Mouse (Mus musculus): ENCODE data around the gene S100z. TPM values are rescaled to one million over a fixed set of nuclear protein-coding genes. Genes with fewer than 3 reads are reported as not detected.

The S100z gene
- total and polyA plus RNA-seq, 3 experiments = not detected

GRCm38 (mm10) chr13:95439569-95439968 lies 39.0 kb downstream of the S100z start:
- TF ChIP-seq SMC3 (IDR thresholded peaks at IDR 0.05; ENCODE audit: low read depth, low read length) (no peak), RCOR1 (IDR thresholded peaks at IDR 0.05; ENCODE audit: low read depth, low read length) (no peak), GABPA (IDR thresholded peaks at IDR 0.05; ENCODE audit: low read depth, low read length) (no peak), ELF1 (IDR thresholded peaks at IDR 0.05; ENCODE audit: low read depth, low read length) (no peak), ZKSCAN1 (IDR thresholded peaks at IDR 0.05; ENCODE audit: low read depth, low read length) (no peak), MEF2A (IDR thresholded peaks at IDR 0.05; ENCODE audit: extremely low read depth, insufficient replicate concordance, low read depth, low read length, poor library complexity, severe bottlenecking) (no peak), MXI1 (IDR thresholded peaks at IDR 0.05; ENCODE audit: low read depth, low read length) (no peak), CTCF (IDR thresholded peaks at IDR 0.05 in 2 of 3, conservative IDR thresholded peaks at IDR 0.05 in 1 of 3; ENCODE audit: control insufficient read depth in 1 of 3, insufficient read depth in 1 of 3, low read depth in 2 of 3, low read length in 3 of 3, poor library complexity in 1 of 3, severe bottlenecking in 1 of 3) (no peak), USF2 (IDR thresholded peaks at IDR 0.05; ENCODE audit: borderline replicate concordance in 1 of 2, insufficient read depth in 1 of 2, low read depth in 1 of 2, low read length in 2 of 2) (no peak), ZC3H11A (IDR thresholded peaks at IDR 0.05; ENCODE audit: low read depth, low read length) (no peak), GATA1 (IDR thresholded peaks at IDR 0.05; ENCODE audit: low read depth, low read length) (no peak), ZMIZ1 (IDR thresholded peaks at IDR 0.05; ENCODE audit: low read depth, low read length) (no peak), POLR2AphosphoS5 (IDR thresholded peaks at IDR 0.05; ENCODE audit: borderline replicate concordance, low read depth, low read length) (no peak), CHD2 (IDR thresholded peaks at IDR 0.05; ENCODE audit: low read length) (no peak), HCFC1 (IDR thresholded peaks at IDR 0.05; ENCODE audit: low read depth, low read length) (no peak), ZNF384 (IDR thresholded peaks at IDR 0.05; ENCODE audit: low read depth, low read length) (no peak), ETS1 (IDR thresholded peaks at IDR 0.05; ENCODE audit: low read depth, low read length) (no peak), POLR2A (IDR thresholded peaks at IDR 0.05; ENCODE audit: control insufficient read depth in 1 of 2, insufficient read depth in 1 of 2, low read depth in 1 of 2, low read length in 2 of 2, poor library complexity in 1 of 2) (no peak), TCF12 (IDR thresholded peaks at IDR 0.05; ENCODE audit: low read depth, low read length) (no peak), MAZ (IDR thresholded peaks at IDR 0.05; ENCODE audit: low read depth, low read length) (no peak)
- peaks cover 0 to 2% of the 10 kb centered on the region in 2 experiments; a peak in 1 of 4 replicates for H3K27me3 ChIP-seq (ENCODE audit: control insufficient read depth in 1 of 2, insufficient read depth in 2 of 2, low read length in 2 of 2)
- no peak overlapping the region for H3K9ac ChIP-seq (ENCODE audit: control insufficient read depth, low read depth, low read length, poor library complexity, severe bottlenecking)
- no peaks in the 10 kb centered on the region for H3K36me3 ChIP-seq (ENCODE audit: control insufficient read depth in 1 of 2, insufficient read depth in 2 of 2, low read length in 2 of 2)
- no peaks in the 10 kb centered on the region for H3K79me2 ChIP-seq (ENCODE audit: control insufficient read depth, insufficient read depth, low read length, poor library complexity)
- H3K9me3 ChIP-seq (replicated peaks; ENCODE audit: insufficient read depth, low read length) = no peaks in the 10 kb centered on the region
- no peaks in the 10 kb centered on the region for H3K4me1 ChIP-seq (ENCODE audit: control insufficient read depth in 1 of 2, insufficient read depth in 2 of 2, low read length in 2 of 2)
- no peak overlapping the region for H3K4me3 ChIP-seq (ENCODE audit: control insufficient read depth in 1 of 2, insufficient read depth in 1 of 2, low read depth in 2 of 2, low read length in 2 of 2)
- no peak for DNase-seq (ENCODE audit: low read depth, low spot score)
- no peak overlapping the region for H3K27ac ChIP-seq (ENCODE audit: control insufficient read depth, low read depth, low read length)

GRCm38 (mm10) chr13:95431760-95432159 lies 46.8 kb downstream of the S100z start:
- H3K27ac ChIP-seq (ENCODE audit: control insufficient read depth, low read depth, low read length) = no peak overlapping the region
- H3K27me3 ChIP-seq (ENCODE audit: control insufficient read depth in 1 of 2, insufficient read depth in 2 of 2, low read length in 2 of 2) = peaks cover 0 to 2% of the 10 kb centered on the region in 2 experiments; a peak in 1 of 4 replicates
- no peaks in the 10 kb centered on the region for H3K79me2 ChIP-seq (ENCODE audit: control insufficient read depth, insufficient read depth, low read length, poor library complexity)
- no peak overlapping the region for H3K9ac ChIP-seq (ENCODE audit: control insufficient read depth, low read depth, low read length, poor library complexity, severe bottlenecking)
- no peak for TF ChIP-seq USF1 (IDR thresholded peaks at IDR 0.05; ENCODE audit: low read depth, low read length)
- TF ChIP-seq GATA1 (IDR thresholded peaks at IDR 0.05; ENCODE audit: low read depth, low read length) = no peak
- TF ChIP-seq MAX (IDR thresholded peaks at IDR 0.05; ENCODE audit: low read length) = no peak
- no peak for TF ChIP-seq MAZ (IDR thresholded peaks at IDR 0.05; ENCODE audit: low read depth, low read length)
- no peak overlapping the region for H3K4me3 ChIP-seq (ENCODE audit: control insufficient read depth in 1 of 2, insufficient read depth in 1 of 2, low read depth in 2 of 2, low read length in 2 of 2)
- H3K36me3 ChIP-seq (ENCODE audit: control insufficient read depth in 1 of 2, insufficient read depth in 2 of 2, low read length in 2 of 2) = no peaks in the 10 kb centered on the region
- DNase-seq (ENCODE audit: low read depth, low spot score) = no peak
- no peaks in the 10 kb centered on the region for H3K4me1 ChIP-seq (ENCODE audit: control insufficient read depth in 1 of 2, insufficient read depth in 2 of 2, low read length in 2 of 2)
- H3K9me3 ChIP-seq (replicated peaks; ENCODE audit: insufficient read depth, low read length) = no peaks in the 10 kb centered on the region

Measured in MEL (cell line).